Mouse (Mus musculus) forebrain, embryonic 14.5 days (tissue): Measurements from ENCODE around the gene Adora2b. TPM values are rescaled to one million over a fixed set of nuclear protein-coding genes. Genes with fewer than 3 reads are reported as not detected.

Source experiments
- ATAC-seq: fragments of 200-750 bp; cut with Nextera tagmentation; 2 replicates; pipeline ENCODE4 v1.8.0; 2017; ENCODE audit warnings: mild to moderate bottlenecking, moderate library complexity
- DNase-seq: peaks from one replicate; pipeline ENCODE4 v3.0.0-alpha.2; 2015; ENCODE audit warnings: low spot score
- H3K27ac ChIP-seq: fragments of 300-500 bp; sonication (generic); 2 replicates; pipeline ENCODE4 v1.5.1; 2014; ENCODE audit warnings: low read depth, mild to moderate bottlenecking, control low read depth, low read length, moderate library complexity
- H3K27me3 ChIP-seq: fragments of 300-500 bp; sonication (generic); replicated peaks from 2 replicates; pipeline ENCODE4 v1.6.1; 2014; ENCODE audit warnings: low read length, control low read depth, mixed read lengths; ENCODE audit not compliant: control insufficient read depth, insufficient read depth
- H3K36me3 ChIP-seq: fragments of 300-500 bp; sonication (generic); 2 replicates; pipeline ENCODE4 v1.6.1; 2014; ENCODE audit warnings: low read length, control low read depth; ENCODE audit not compliant: control insufficient read depth, insufficient read depth
- H3K4me1 ChIP-seq: fragments of 300-500 bp; sonication (generic); 2 replicates; pipeline ENCODE4 v1.6.1; 2014; ENCODE audit warnings: antibody characterized with exemption, low read length, control low read depth; ENCODE audit not compliant: control insufficient read depth, insufficient read depth
- H3K4me2 ChIP-seq: fragments of 300-500 bp; sonication (generic); 2 replicates; pipeline ENCODE4 v1.6.1; 2014; ENCODE audit warnings: mild to moderate bottlenecking, control low read depth, low read length
- H3K4me3 ChIP-seq: fragments of 300-500 bp; sonication (generic); 2 replicates; pipeline ENCODE4 v1.5.1; 2014; ENCODE audit warnings: low read depth, low read length, control low read depth
- H3K9ac ChIP-seq: fragments of 300-500 bp; sonication (generic); 2 replicates; pipeline ENCODE4 v1.6.1; 2014; ENCODE audit warnings: mild to moderate bottlenecking, low read length, control low read depth, moderate library complexity
- H3K9me3 ChIP-seq: fragments of 300-500 bp; sonication (generic); replicated peaks from 2 replicates; pipeline ENCODE4 v1.6.1; 2016; ENCODE audit warnings: low read length, control low read depth, mixed read lengths; ENCODE audit not compliant: control insufficient read depth
- WGBS: fragments of 180-500 bp; shearing (Covaris S2); extraction: QIAGEN DNeasy Blood & Tissue Kit; methylation state at CpG from one replicate; pipeline ENCODE4 v1.1.7; 2014; 5-methylcytosine and 5-hydroxymethylcytosine counted together
- polyA plus RNA-seq: library from polyadenylated mRNA; unstranded; fragments of >200 nt; fragmentation: Nextera tagmentation; extraction: Ambion mirVana; gene quantifications from 2 replicates; pipeline ENCODE4 v1.2.1, GENCODE M21; 2014

Gene Adora2b
- polyA plus RNA-seq, 1 experiment from 2014 or later, result 2.9 TPM

GRCm38 (mm10) chr11:62220756-62221510 is 27.9 kb upstream of the Adora2b start:
- ATAC-seq (no peak), DNase-seq (no peak)
- no peaks in the 10 kb centered on the region for H3K27me3 ChIP-seq
- H3K36me3 ChIP-seq, result peaks cover 4% of the 10 kb centered on the region; the same call in 1 of the 2 replicates
- no peak overlapping the region for H3K9ac ChIP-seq
- H3K27ac ChIP-seq, result no peak overlapping the region
- 84% methylated on average over 7 of the region's 7 CpGs for WGBS
- H3K4me1 ChIP-seq, result no peaks in the 10 kb centered on the region
- no peak overlapping the region for H3K4me2 ChIP-seq
- H3K4me3 ChIP-seq, result no peak overlapping the region
- H3K9me3 ChIP-seq, result no peaks in the 10 kb centered on the region

- Histone ChIP-seq H3K4me1 (no peaks in the 10 kb centered on the region), H3K27ac (no peak overlapping the region), H3K9ac (no peak overlapping the region), H3K9me3 (no peaks in the 10 kb centered on the region), H3K4me3 (no peak overlapping the region), H3K4me2 (no peak overlapping the region), H3K36me3 (peaks cover 4% of the 10 kb centered on the region; the same call in 1 of the 2 replicates), H3K27me3 (no peaks in the 10 kb centered on the region)
- WGBS, result 94% methylated on average over 5 of the region's 5 CpGs
- ATAC-seq (no peak), DNase-seq (no peak)
Observed at GRCm38 (mm10) chr11:62223416-62223815, 25.4 kb upstream of the Adora2b start.

DNA sequence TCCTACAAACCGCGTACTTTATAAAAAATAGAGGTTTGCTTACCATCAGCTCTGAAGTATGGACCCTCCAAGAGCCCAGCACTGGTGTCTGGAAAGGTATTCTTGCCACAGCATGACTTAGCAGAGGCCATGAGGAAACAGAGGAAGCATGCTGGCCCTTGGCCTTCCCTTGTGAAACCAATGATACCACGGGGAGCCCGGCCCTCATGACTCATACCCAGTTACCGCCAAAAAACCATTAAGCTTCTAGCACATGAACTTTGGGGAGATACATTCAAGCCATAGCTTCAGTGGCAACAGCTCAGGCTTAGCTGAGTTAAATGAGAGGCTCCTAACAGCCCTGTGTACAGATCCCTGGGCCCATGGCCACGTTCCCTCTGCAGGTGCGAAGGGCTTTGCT is 24.8 kb upstream of the Adora2b start:
- DNase-seq (no peak), ATAC-seq (no peak)
- Histone ChIP-seq H3K27ac (no peak overlapping the region), H3K9me3 (no peaks in the 10 kb centered on the region), H3K4me1 (no peaks in the 10 kb centered on the region), H3K4me2 (no peak overlapping the region), H3K36me3 (peaks cover 4% of the 10 kb centered on the region; the same call in 1 of the 2 replicates), H3K27me3 (no peaks in the 10 kb centered on the region), H3K9ac (no peak overlapping the region), H3K4me3 (no peak overlapping the region)
- WGBS, result 94% methylated on average over 7 of the region's 7 CpGs

GRCm38 (mm10) chr11:62224797-62225196 is 24.0 kb upstream of the Adora2b start:
- no peak for ATAC-seq
- no peak overlapping the region for H3K27ac ChIP-seq
- H3K9ac ChIP-seq, result no peak overlapping the region
- H3K4me1 ChIP-seq, result no peaks in the 10 kb centered on the region
- 82% methylated on average over 4 of the region's 4 CpGs for WGBS
- no peak overlapping the region for H3K4me2 ChIP-seq
- peaks cover 4% of the 10 kb centered on the region; the same call in 1 of the 2 replicates for H3K36me3 ChIP-seq
- H3K4me3 ChIP-seq, result no peak overlapping the region
- DNase-seq, result no peak
- H3K27me3 ChIP-seq, result no peaks in the 10 kb centered on the region
- no peaks in the 10 kb centered on the region for H3K9me3 ChIP-seq

- Histone ChIP-seq H3K4me1 (no peaks in the 10 kb centered on the region), H3K36me3 (no peaks in the 10 kb centered on the region), H3K27ac (no peak overlapping the region), H3K4me2 (no peak overlapping the region), H3K9ac (no peak overlapping the region), H3K27me3 (no peaks in the 10 kb centered on the region), H3K4me3 (no peak overlapping the region), H3K9me3 (no peaks in the 10 kb centered on the region)
- no peak for ATAC-seq
- DNase-seq, result no peak
- WGBS, result 83% methylated on average over 12 of the region's 12 CpGs
Observed at GRCm38 (mm10) chr11:62240631-62241261, 8.0 kb upstream of the Adora2b start.

DNA sequence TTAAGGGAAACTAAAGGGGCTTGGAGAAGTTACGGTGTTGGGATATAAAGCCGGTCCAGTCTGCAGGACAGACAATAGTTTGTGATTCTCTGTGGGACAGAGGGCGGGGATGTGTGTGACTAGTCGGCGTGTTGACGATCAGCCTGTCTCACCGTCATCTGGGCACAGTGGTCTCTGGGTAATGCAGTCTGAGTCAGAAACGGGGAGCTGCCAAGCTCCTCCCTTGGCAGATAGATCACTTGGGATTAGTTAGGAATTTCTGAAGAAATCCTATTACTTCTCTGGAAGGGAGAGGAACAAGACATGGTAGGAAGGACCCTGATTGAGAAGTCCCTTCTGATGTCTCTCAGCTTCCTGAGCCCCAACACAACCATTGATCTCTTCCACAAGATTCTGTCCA is 4.9 kb upstream of the Adora2b start:
- Histone ChIP-seq H3K4me2 (no peak overlapping the region), H3K9me3 (no peaks in the 10 kb centered on the region), H3K36me3 (no peaks in the 10 kb centered on the region), H3K9ac (no peak overlapping the region), H3K4me3 (no peak overlapping the region), H3K27ac (no peak overlapping the region), H3K4me1 (peaks cover 2% of the 10 kb centered on the region; the same call in 1 of the 2 replicates), H3K27me3 (peaks cover 11% of the 10 kb centered on the region)
- 90% methylated on average over 8 of the region's 8 CpGs for WGBS
- ATAC-seq (no peak), DNase-seq (no peak)

DNA sequence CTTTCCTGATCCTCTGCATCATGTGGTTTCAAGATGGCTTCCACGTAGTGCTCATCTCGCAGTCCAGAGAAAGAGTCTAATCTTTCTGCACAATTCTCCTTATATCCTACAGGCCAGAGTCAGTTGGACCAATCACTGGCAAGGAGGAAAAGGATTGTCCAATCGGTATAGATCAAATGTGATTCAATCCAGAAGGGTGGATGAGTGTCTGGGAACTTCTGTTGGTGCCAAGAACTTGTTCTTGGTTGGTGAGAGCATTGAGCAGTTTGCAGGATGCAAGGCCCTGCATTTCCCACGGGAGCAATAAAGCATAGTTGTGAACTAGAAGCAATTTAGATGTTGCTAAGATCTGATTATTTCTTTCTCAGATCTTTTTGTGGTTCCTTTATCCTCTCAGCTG is 4.3 kb upstream of the Adora2b start:
- H3K4me3 ChIP-seq, result no peak overlapping the region
- DNase-seq, result no peak

GRCm38 (mm10) chr11:62247759-62248400 is 904 bp upstream of the Adora2b start:
- H3K27ac ChIP-seq, result no peak overlapping the region
- WGBS, result 43% methylated on average over 18 of the region's 18 CpGs
- no peaks in the 10 kb centered on the region for H3K36me3 ChIP-seq
- peak overlapping the region; percentile 58 for H3K4me3 ChIP-seq
- no peaks in the 10 kb centered on the region for H3K9me3 ChIP-seq
- peaks cover 8% of the 10 kb centered on the region; the same call in 1 of the 2 replicates for H3K4me1 ChIP-seq
- ATAC-seq (no peak), DNase-seq (no peak)
- peaks cover 30% of the 10 kb centered on the region for H3K27me3 ChIP-seq
- peak overlapping the region; percentile 57 for H3K9ac ChIP-seq
- H3K4me2 ChIP-seq, result peak overlapping the region; percentile 98

More for the DNA sequence above, 4.3 kb upstream of the Adora2b start:
- 81% methylated on average over 4 of the region's 4 CpGs for WGBS
- no peaks in the 10 kb centered on the region for H3K9me3 ChIP-seq
- H3K27me3 ChIP-seq, result peaks cover 17% of the 10 kb centered on the region
- no peaks in the 10 kb centered on the region for H3K36me3 ChIP-seq
- H3K4me1 ChIP-seq, result peaks cover 4% of the 10 kb centered on the region; the same call in 1 of the 2 replicates
- no peak for ATAC-seq
- H3K9ac ChIP-seq, result no peak overlapping the region
- H3K4me2 ChIP-seq, result no peak overlapping the region
- no peak overlapping the region for H3K27ac ChIP-seq
